Mouse (Mus musculus) monocyte, adult 2 months (primary cell): ENCODE data around the gene Naa16.
"Not testable (repeated sequence)": the region's sequence is repeated elsewhere in the genome, so short reads cannot be mapped to it uniquely, and the experiment has no call there.

ENCODE experiments used
- DNase-seq, 2 experiments: peaks; one replicate each; pipeline ENCODE4 v3.0.0; 2022; ENCODE audit warnings: low spot score in 2 of 2, low read depth in 1 of 2

Naa16 gene

GRCm38 (mm10) chr14:79390265-79390926 lies at the start of gene Naa16:
Naa16 (minus strand) TSS chr14:79390778.
- peak; percentile 66 to 83 for DNase-seq

GRCm38 (mm10) chr14:79434068-79434467 lies 43.5 kb upstream of the Naa16 start:
- DNase-seq = no peak

- not testable (repeated sequence) for DNase-seq
Observed at GRCm38 (mm10) chr14:79426730-79427365, 36.3 kb upstream of the Naa16 start.

- DNase-seq = peak; percentile 92 to 95
Observed at GRCm38 (mm10) chr14:79425979-79426729, 35.6 kb upstream of the Naa16 start, which contains the start of gene Kbtbd7. Kbtbd7 (plus strand) TSS chr14:79426511.

GRCm38 (mm10) chr14:79420083-79420685 lies 29.6 kb upstream of the Naa16 start:
- DNase-seq = no peak

GRCm38 (mm10) chr14:79413121-79413520 lies 22.5 kb upstream of the Naa16 start:
- DNase-seq = no peak

GRCm38 (mm10) chr14:79410662-79411061 lies 20.1 kb upstream of the Naa16 start:
- DNase-seq = no peak

- no peak for DNase-seq
Observed at GRCm38 (mm10) chr14:79409278-79409830, 18.8 kb upstream of the Naa16 start.

GRCm38 (mm10) chr14:79407641-79408040 lies 17.1 kb upstream of the Naa16 start:
- DNase-seq = no peak

GRCm38 (mm10) chr14:79397321-79398122 lies 6.9 kb upstream of the Naa16 start, which contains the start of gene Mtrf1:
Mtrf1 (plus strand) TSS chr14:79397772.
- peak; percentile 29 to 40 for DNase-seq

- peak; percentile 7 to 26 for DNase-seq
Observed at GRCm38 (mm10) chr14:79394564-79394963, 4.0 kb upstream of the Naa16 start.

- DNase-seq = no peak
Observed at GRCm38 (mm10) chr14:79393289-79393688, 2.7 kb upstream of the Naa16 start.

- DNase-seq = no peak
Observed at GRCm38 (mm10) chr14:79389438-79390264, 927 bp downstream of the Naa16 start.

- DNase-seq = no peak
Observed at GRCm38 (mm10) chr14:79388304-79388703, 2.3 kb downstream of the Naa16 start.

- DNase-seq = no peak
Observed at GRCm38 (mm10) chr14:79383120-79383519, 7.5 kb downstream of the Naa16 start.

GRCm38 (mm10) chr14:79377041-79377440 lies 13.5 kb downstream of the Naa16 start:
- no peak for DNase-seq

- DNase-seq = no peak
Observed at GRCm38 (mm10) chr14:79358055-79358454, 32.5 kb downstream of the Naa16 start.

- no peak for DNase-seq
Observed at GRCm38 (mm10) chr14:79346384-79346783, 44.2 kb downstream of the Naa16 start.

GRCm38 (mm10) chr14:79335613-79336012 lies 55.0 kb downstream of the Naa16 start:
- no peak for DNase-seq
